In the genomic region with DNA sequence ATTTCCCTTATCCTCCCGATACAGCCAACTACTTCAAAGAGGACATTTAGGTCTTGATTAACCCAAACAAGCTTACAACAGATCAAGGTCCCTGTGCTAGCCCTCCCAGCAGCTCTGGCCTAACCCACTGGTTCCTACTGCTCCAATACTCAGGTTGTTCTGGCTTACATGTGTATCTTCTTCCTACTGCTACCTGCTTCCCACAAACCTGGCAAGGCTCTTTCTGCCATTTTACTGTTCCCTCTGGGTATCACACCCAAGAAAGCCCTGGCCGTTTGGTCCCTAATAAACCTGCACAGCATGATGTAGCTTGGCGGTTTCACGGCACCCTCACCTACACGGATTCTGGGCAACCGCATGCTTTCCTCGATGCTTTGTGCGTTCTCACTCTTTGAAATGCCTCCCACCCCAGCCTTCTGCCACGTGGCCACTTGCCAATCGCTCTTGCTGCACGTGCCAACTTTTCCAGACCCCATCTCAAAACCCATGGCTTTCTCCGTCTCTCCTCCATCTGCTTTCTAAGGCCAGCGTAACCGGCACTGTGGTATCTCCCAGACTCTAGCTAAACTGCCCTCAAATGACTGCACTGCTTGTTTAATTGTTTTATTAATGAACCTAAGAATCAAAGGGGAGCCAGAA, we compare ENCODE assay signal across 13 mouse cellular contexts.
DNase-seq lines count a peak whose midpoint lies in the region; ATAC-seq and TF ChIP-seq lines count a peak whose summit lies in the region.
"Had no signal": no experiment of that assay in that cellular context is flagged by ENCODE, and none has a peak within 500 bp of the region (broad histone marks: within the 10 kb centered on the region; RNA-seq: fewer than 3 reads in every experiment).

No protein-coding gene starts in this region.

- no peak overlapping the region for H3K4me3 ChIP-seq in midbrain, embryonic 14.5 days (replicated peaks; ENCODE audit: low read depth, low read length)
- no peak overlapping the region for H3K4me3 ChIP-seq in midbrain, embryonic 10.5 days
- no peak overlapping the region for H3K4me3 ChIP-seq in forebrain, postnatal 0 days (ENCODE audit: low read depth, low read length)

- ATAC-seq in midbrain, embryonic 14.5 days (ENCODE audit: low FRiP score, low TSS enrichment): peak; percentile 58; the same call in 1 of the 2 replicates
- ATAC-seq in forebrain, postnatal 0 days: peak; percentile 79
- ATAC-seq: inflammation-experienced regulatory T-cells, adult 6 months had no signal

- H3K36me3 ChIP-seq in midbrain, embryonic 14.5 days (ENCODE audit: control insufficient read depth, insufficient read depth, low read length): no peaks in the 10 kb centered on the region
- no peaks in the 10 kb centered on the region for H3K36me3 ChIP-seq in midbrain, embryonic 10.5 days
- H3K36me3 ChIP-seq in forebrain, postnatal 0 days (ENCODE audit: insufficient read depth): no peaks in the 10 kb centered on the region

- no peak overlapping the region for H3K4me2 ChIP-seq in midbrain, embryonic 14.5 days (ENCODE audit: low read length)
- 0 out of 2 replicates have a peak overlapping the region, but pooled peaks have one; percentile 9 for H3K4me2 ChIP-seq in forebrain, postnatal 0 days (ENCODE audit: low read depth)

- peak; percentile 55 for DNase-seq in heart, adult 11 months
- DNase-seq in heart, postnatal 10 days: no peak
- peak; percentile 33 for DNase-seq in midbrain, embryonic 14.5 days
- no peak for DNase-seq in midbrain, embryonic 10.5 days (ENCODE audit: low spot score)
- DNase-seq in forebrain, postnatal 0 days: peak; percentile 80
- DNase-seq in layer of hippocampus, postnatal 36 days: peak; percentile 11 to 14
- DNase-seq in thymus, postnatal 0 days (ENCODE audit: low spot score): no peak
- DNase-seq: gastrocnemius, postnatal 36 days; lung, postnatal 14 days; spleen, adult 18-20 months had no signal

- H3K4me1 ChIP-seq in midbrain, embryonic 14.5 days (ENCODE audit: control insufficient read depth, insufficient read depth, low read length): no peaks in the 10 kb centered on the region
- H3K4me1 ChIP-seq in midbrain, embryonic 10.5 days: no peaks in the 10 kb centered on the region
- no peaks in the 10 kb centered on the region for H3K4me1 ChIP-seq in forebrain, postnatal 0 days (ENCODE audit: insufficient read depth)

- no peak overlapping the region for H3K9ac ChIP-seq in midbrain, embryonic 14.5 days (replicated peaks; ENCODE audit: low read length)
- no peak overlapping the region for H3K9ac ChIP-seq in forebrain, postnatal 0 days
- H3K9ac ChIP-seq: liver, embryonic 14.5 days had no signal

- TF ChIP-seq CTCF in forebrain, postnatal 0 days (IDR thresholded peaks at IDR 0.05; ENCODE audit: low read depth): no peak

- H3K27me3 ChIP-seq in midbrain, embryonic 14.5 days (ENCODE audit: control insufficient read depth, insufficient read depth, low read length): no peaks in the 10 kb centered on the region
- H3K27me3 ChIP-seq in midbrain, embryonic 10.5 days (ENCODE audit: low read depth, poor library complexity, severe bottlenecking): no peaks in the 10 kb centered on the region
- no peaks in the 10 kb centered on the region for H3K27me3 ChIP-seq in forebrain, postnatal 0 days (ENCODE audit: insufficient read depth, low read length)

- H3K9me3 ChIP-seq in midbrain, embryonic 14.5 days (ENCODE audit: control insufficient read depth, low read length): no peaks in the 10 kb centered on the region
- H3K9me3 ChIP-seq in midbrain, embryonic 10.5 days (replicated peaks): no peaks in the 10 kb centered on the region
- no peaks in the 10 kb centered on the region for H3K9me3 ChIP-seq in forebrain, postnatal 0 days (ENCODE audit: low read length)

- WGBS in midbrain, embryonic 14.5 days: 82% methylated on average over 14 of the region's 14 CpGs
- WGBS in midbrain, embryonic 10.5 days: 89% methylated on average over 14 of the region's 14 CpGs
- 39% methylated on average over 14 of the region's 14 CpGs for WGBS in forebrain, postnatal 0 days

- no peak overlapping the region for H3K27ac ChIP-seq in midbrain, embryonic 14.5 days (replicated peaks; ENCODE audit: low read depth, low read length)
- H3K27ac ChIP-seq in midbrain, embryonic 10.5 days (replicated peaks): no peak overlapping the region
- no peak overlapping the region; the same call in 1 of the 2 replicates for H3K27ac ChIP-seq in forebrain, postnatal 0 days (ENCODE audit: low read depth, low read length)
- H3K27ac ChIP-seq: liver, embryonic 14.5 days; stomach, postnatal 0 days had no signal

- intact Hi-C loops in heart, postnatal 10 days (cut with DNase I): no loop called here

Comparison
In these comparisons a context has a peak if more than half of its experiments do, and no peak if none do; other contexts are left out.
1. DNase-seq: peak in heart, adult 11 months (single experiment), midbrain, embryonic 14.5 days (single experiment), forebrain, postnatal 0 days (single experiment) and layer of hippocampus, postnatal 36 days (2 of 2); none in heart, postnatal 10 days (0 of 2), midbrain, embryonic 10.5 days (single experiment) and thymus, postnatal 0 days (single experiment).